Mouse (Mus musculus): Measurements from ENCODE around the gene Rbp3. TPM values are rescaled to one million over a fixed set of nuclear protein-coding genes. Genes with fewer than 3 reads are reported as not detected.

The Rbp3 gene
- not detected in 2 replicates for polyA plus RNA-seq (2015; fragmentation: Nextera tagmentation; extraction: Ambion mirVana)

DNA sequence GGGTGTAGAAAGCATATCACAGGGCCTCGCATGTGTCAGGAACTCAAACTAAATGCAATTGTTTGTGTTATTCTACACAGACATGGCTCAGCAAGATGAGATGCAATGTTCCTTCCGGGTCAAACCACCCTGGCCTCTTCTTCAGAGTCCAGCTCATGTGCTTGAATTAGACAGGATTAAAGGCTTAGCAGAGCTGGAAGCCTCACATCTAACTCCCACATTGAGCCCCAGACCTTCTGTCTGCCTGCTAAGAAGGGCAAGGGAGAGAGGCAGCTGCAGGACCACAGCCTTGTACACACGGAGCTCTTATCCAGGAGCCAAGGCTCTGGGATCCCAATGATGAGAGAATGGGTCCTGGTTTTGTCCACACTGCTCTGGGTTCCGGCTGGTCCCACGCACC, at the start of gene Rbp3:
TSS of gene Rbp3 (plus strand) at position 243 of the 400 bp plus-strand sequence.
- Histone ChIP-seq H3K9ac (ENCODE audit: low read depth, low read length) (no peak within 1 kb of the TSS), H3K4me3 (ENCODE audit: low read depth, low read length) (no peak within 1 kb of the TSS), H3K36me3 (ENCODE audit: control insufficient read depth, insufficient read depth) (no peaks in the 10 kb centered on the region), H3K27me3 (replicated peaks; ENCODE audit: control insufficient read depth, insufficient read depth, low read length) (no peaks in the 10 kb centered on the region), H3K4me2 (replicated peaks; ENCODE audit: low read depth) (no peak within 1 kb of the TSS), H3K27ac (ENCODE audit: low read depth, low read length) (no peak within 1 kb of the TSS), H3K4me1 (replicated peaks; ENCODE audit: control insufficient read depth, insufficient read depth, low read length) (no peaks in the 10 kb centered on the region), H3K9me3 (ENCODE audit: control insufficient read depth) (no peaks in the 10 kb centered on the region)
- no peak for TF ChIP-seq CTCF (IDR thresholded peaks at IDR 0.05; ENCODE audit: low read depth)
- WGBS, result 81% methylated on average over 5 of the region's 5 CpGs
- no peak for ATAC-seq

DNA sequence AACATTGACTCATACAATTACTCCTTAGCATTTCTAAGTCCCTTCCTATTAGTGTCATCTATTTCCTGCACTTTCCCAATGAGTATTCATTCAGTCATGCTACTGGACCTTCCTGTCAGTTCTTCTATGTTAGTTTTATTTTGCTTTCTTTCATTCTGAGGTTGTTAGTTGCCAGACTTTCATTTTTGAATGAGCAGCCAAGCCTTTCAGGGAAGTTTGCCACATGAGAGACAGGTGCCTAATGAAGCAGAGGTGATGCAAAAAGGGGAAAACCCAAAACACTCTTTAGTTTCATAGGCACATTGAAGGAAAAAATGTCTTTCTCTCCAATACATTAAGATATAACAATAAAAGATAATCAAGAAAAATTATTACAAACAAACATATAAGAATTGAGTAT, 49.0 kb upstream of the Rbp3 start:
- no peak for ATAC-seq
- H3K4me1 ChIP-seq (replicated peaks; ENCODE audit: control insufficient read depth, insufficient read depth, low read length), result no peaks in the 10 kb centered on the region
- H3K4me2 ChIP-seq (replicated peaks; ENCODE audit: low read depth), result no peak overlapping the region
- H3K4me3 ChIP-seq (ENCODE audit: low read depth, low read length), result no peak overlapping the region
- H3K9me3 ChIP-seq (ENCODE audit: control insufficient read depth), result no peaks in the 10 kb centered on the region
- H3K36me3 ChIP-seq (ENCODE audit: control insufficient read depth, insufficient read depth), result no peaks in the 10 kb centered on the region
- H3K27me3 ChIP-seq (replicated peaks; ENCODE audit: control insufficient read depth, insufficient read depth, low read length), result no peaks in the 10 kb centered on the region
- H3K9ac ChIP-seq (ENCODE audit: low read depth, low read length), result no peak overlapping the region
- TF ChIP-seq CTCF (IDR thresholded peaks at IDR 0.05; ENCODE audit: low read depth), result no peak
- no peak overlapping the region for H3K27ac ChIP-seq (ENCODE audit: low read depth, low read length)

- no peak overlapping the region for H3K4me3 ChIP-seq (ENCODE audit: low read depth, low read length)
- H3K9ac ChIP-seq (ENCODE audit: low read depth, low read length), result no peak overlapping the region
- H3K27ac ChIP-seq (ENCODE audit: low read depth, low read length), result no peak overlapping the region
- 0 out of 2 replicates have a peak, but pooled peaks have one; percentile 19 for ATAC-seq
- no peaks in the 10 kb centered on the region for H3K4me1 ChIP-seq (replicated peaks; ENCODE audit: control insufficient read depth, insufficient read depth, low read length)
- H3K27me3 ChIP-seq (replicated peaks; ENCODE audit: control insufficient read depth, insufficient read depth, low read length), result no peaks in the 10 kb centered on the region
- TF ChIP-seq CTCF (IDR thresholded peaks at IDR 0.05; ENCODE audit: low read depth), result peak; percentile 76
- no peak overlapping the region for H3K4me2 ChIP-seq (replicated peaks; ENCODE audit: low read depth)
- WGBS, result 20% methylated on average over 3 of the region's 3 CpGs
- H3K9me3 ChIP-seq (ENCODE audit: control insufficient read depth), result no peaks in the 10 kb centered on the region
- no peaks in the 10 kb centered on the region for H3K36me3 ChIP-seq (ENCODE audit: control insufficient read depth, insufficient read depth)
Observed at GRCm38 (mm10) chr14:33913727-33914126, 40.1 kb upstream of the Rbp3 start.

DNA sequence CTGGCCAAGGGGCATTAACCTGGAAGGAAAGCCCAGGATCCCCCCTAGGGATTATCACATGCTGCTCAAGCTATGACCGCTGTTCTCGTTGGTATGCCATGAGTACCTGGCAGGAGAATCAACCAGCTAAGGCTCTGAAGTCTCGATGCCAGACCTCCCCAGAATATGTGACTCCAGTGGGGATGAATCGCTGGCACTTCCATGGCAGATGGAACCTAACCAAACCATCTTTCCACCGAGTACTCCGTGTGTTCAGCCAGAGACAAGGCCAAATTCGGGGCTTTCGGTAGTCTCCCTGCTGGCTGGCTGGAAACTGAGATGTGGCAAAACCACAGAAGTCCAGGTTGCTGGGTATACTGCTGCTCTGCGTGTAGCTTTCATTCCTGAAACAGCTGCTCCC, 39.6 kb upstream of the Rbp3 start:
- H3K9ac ChIP-seq (ENCODE audit: low read depth, low read length), result no peak overlapping the region
- no peaks in the 10 kb centered on the region for H3K9me3 ChIP-seq (ENCODE audit: control insufficient read depth)
- H3K4me3 ChIP-seq (ENCODE audit: low read depth, low read length), result no peak overlapping the region
- H3K4me2 ChIP-seq (replicated peaks; ENCODE audit: low read depth), result no peak overlapping the region
- no peaks in the 10 kb centered on the region for H3K36me3 ChIP-seq (ENCODE audit: control insufficient read depth, insufficient read depth)
- no peaks in the 10 kb centered on the region for H3K27me3 ChIP-seq (replicated peaks; ENCODE audit: control insufficient read depth, insufficient read depth, low read length)
- no peak overlapping the region for H3K27ac ChIP-seq (ENCODE audit: low read depth, low read length)
- WGBS, result 90% methylated on average over 9 of the region's 9 CpGs
- H3K4me1 ChIP-seq (replicated peaks; ENCODE audit: control insufficient read depth, insufficient read depth, low read length), result no peaks in the 10 kb centered on the region
- no peak for TF ChIP-seq CTCF (IDR thresholded peaks at IDR 0.05; ENCODE audit: low read depth)
- ATAC-seq, result no peak

- H3K4me3 ChIP-seq (ENCODE audit: low read depth, low read length), result no peak overlapping the region
- no peak for TF ChIP-seq CTCF (IDR thresholded peaks at IDR 0.05; ENCODE audit: low read depth)
- no peaks in the 10 kb centered on the region for H3K36me3 ChIP-seq (ENCODE audit: control insufficient read depth, insufficient read depth)
- H3K27ac ChIP-seq (ENCODE audit: low read depth, low read length), result no peak overlapping the region
- no peaks in the 10 kb centered on the region for H3K4me1 ChIP-seq (replicated peaks; ENCODE audit: control insufficient read depth, insufficient read depth, low read length)
- peaks cover 37% of the 10 kb centered on the region for H3K27me3 ChIP-seq (replicated peaks; ENCODE audit: control insufficient read depth, insufficient read depth, low read length)
- 54% methylated on average over 14 of the region's 14 CpGs for WGBS
- no peak overlapping the region for H3K9ac ChIP-seq (ENCODE audit: low read depth, low read length)
- H3K4me2 ChIP-seq (replicated peaks; ENCODE audit: low read depth), result no peak overlapping the region
- no peak for ATAC-seq
- H3K9me3 ChIP-seq (ENCODE audit: control insufficient read depth), result no peaks in the 10 kb centered on the region
Observed at GRCm38 (mm10) chr14:33920727-33921559, 32.9 kb upstream of the Rbp3 start.

GRCm38 (mm10) chr14:33922771-33923167, 31.0 kb upstream of the Rbp3 start:
- no peak overlapping the region for H3K27ac ChIP-seq (ENCODE audit: low read depth, low read length)
- peak overlapping the region; percentile 85 for H3K4me2 ChIP-seq (replicated peaks; ENCODE audit: low read depth)
- peaks cover 37% of the 10 kb centered on the region for H3K27me3 ChIP-seq (replicated peaks; ENCODE audit: control insufficient read depth, insufficient read depth, low read length)
- no peaks in the 10 kb centered on the region for H3K4me1 ChIP-seq (replicated peaks; ENCODE audit: control insufficient read depth, insufficient read depth, low read length)
- ATAC-seq, result no peak
- no peaks in the 10 kb centered on the region for H3K36me3 ChIP-seq (ENCODE audit: control insufficient read depth, insufficient read depth)
- no peak overlapping the region for H3K9ac ChIP-seq (ENCODE audit: low read depth, low read length)
- 28% methylated on average over 8 of the region's 8 CpGs for WGBS
- no peaks in the 10 kb centered on the region for H3K9me3 ChIP-seq (ENCODE audit: control insufficient read depth)
- H3K4me3 ChIP-seq (ENCODE audit: low read depth, low read length), result peak overlapping the region; percentile 51
- no peak for TF ChIP-seq CTCF (IDR thresholded peaks at IDR 0.05; ENCODE audit: low read depth)
